Mouse (Mus musculus) liver, embryonic 14.5 days (tissue): ENCODE results near the gene Tmem132a. TPM values are rescaled to one million over a fixed set of nuclear protein-coding genes. Genes with fewer than 3 reads are reported as not detected.

ENCODE experiments used
- ATAC-seq: fragments of 200-750 bp; cut with Nextera tagmentation; 2 replicates; pipeline ENCODE4 v1.8.0; 2017; ENCODE audit warnings: moderate number of reproducible peaks, mild to moderate bottlenecking, moderate library complexity; ENCODE audit not compliant: insufficient read depth
- DNase-seq, 3 experiments: peaks; one replicate each; pipeline ENCODE4 v3.0.0-alpha.2; 2012 to 2013; ENCODE audit warnings: low read depth in 3 of 3, low spot score in 3 of 3
- H3K27ac ChIP-seq: fragments of 300-500 bp; sonication (generic); 2 replicates; pipeline ENCODE4 v1.5.1; 2014; ENCODE audit warnings: moderate library complexity, mild to moderate bottlenecking, control low read depth, inconsistent platforms
- H3K27me3 ChIP-seq: fragments of 300-500 bp; sonication (generic); 2 replicates; pipeline ENCODE4 v1.6.1; 2014; ENCODE audit warnings: mild to moderate bottlenecking, low read length, moderate library complexity; ENCODE audit not compliant: control insufficient read depth, insufficient read depth
- H3K36me3 ChIP-seq: fragments of 300-500 bp; sonication (generic); replicated peaks from 2 replicates; pipeline ENCODE4 v1.6.1; 2014; ENCODE audit warnings: low read depth; ENCODE audit not compliant: control insufficient read depth, insufficient read depth
- H3K4me1 ChIP-seq, 2 experiments: fragments of 200-500 bp in 1 of 2; fragments of 300-500 bp in 1 of 2; sonication (generic) in 1 of 2; replicated peaks; 2 replicates each; pipeline ENCODE4 v1.6.1; 2012 to 2014; ENCODE audit warnings: antibody characterized with exemption in 1 of 2, inconsistent platforms in 1 of 2, low read length in 1 of 2; ENCODE audit not compliant: control insufficient read depth in 2 of 2, insufficient read depth in 2 of 2
- H3K4me2 ChIP-seq: fragments of 300-500 bp; sonication (generic); 2 replicates; pipeline ENCODE4 v1.6.1; 2014; ENCODE audit warnings: low read depth, mild to moderate bottlenecking, control low read depth, moderate library complexity
- H3K4me3 ChIP-seq, 2 experiments: fragments of 200-500 bp in 1 of 2; fragments of 300-500 bp in 1 of 2; sonication (generic) in 1 of 2; 2 replicates each; pipeline ENCODE4 v1.5.1; 2012 to 2014; ENCODE audit warnings: low read depth in 2 of 2, low read length in 2 of 2, mild to moderate bottlenecking in 2 of 2, control low read depth in 1 of 2, inconsistent platforms in 1 of 2, moderate library complexity in 1 of 2; ENCODE audit not compliant: insufficient read depth in 1 of 2
- H3K9ac ChIP-seq: fragments of 300-500 bp; sonication (generic); replicated peaks from 2 replicates; pipeline ENCODE4 v1.6.1; 2014; ENCODE audit warnings: mild to moderate bottlenecking, control low read depth, moderate library complexity
- H3K9me3 ChIP-seq: fragments of 300-500 bp; sonication (generic); 2 replicates; pipeline ENCODE4 v1.6.1; 2016; ENCODE audit warnings: low read length, mixed read lengths; ENCODE audit not compliant: control insufficient read depth
- CTCF ChIP-seq: IDR thresholded peaks from 2 replicates; pipeline ENCODE4 v1.5.1; 2016; ENCODE audit warnings: antibody characterized with exemption, low read depth, control low read depth
- EP300 ChIP-seq: IDR thresholded peaks from 2 replicates; pipeline ENCODE4 v1.6.1; 2016; ENCODE audit warnings: antibody characterized with exemption, low read depth
- WGBS: fragments of 180-500 bp; shearing (Covaris S2); extraction: QIAGEN DNeasy Blood & Tissue Kit; methylation state at CpG from one replicate; pipeline ENCODE4 v1.1.7; 2014; ENCODE audit not compliant: insufficient replicate concordance; 5-methylcytosine and 5-hydroxymethylcytosine counted together
- polyA plus RNA-seq, 2 experiments: library from polyadenylated mRNA; depleted of rRNA in 1 of 2; stranded (reverse) in 1 of 2; unstranded in 1 of 2; fragments of >200 nt; fragmentation: Nextera tagmentation in 1 of 2; extraction: Ambion mirVana in 1 of 2; gene quantifications; 2 replicates each; pipeline versions ENCODE4 v1.2.1 to v1.2.3; 2012 to 2014

Gene Tmem132a
- polyA plus RNA-seq, 2 experiments, result 1.6 to 2.5 TPM

- H3K9ac ChIP-seq, result peak within 1 kb of the TSS; percentile 84
- ATAC-seq (peak; percentile 96), DNase-seq (peak; percentile 95 to 96 (median 96))
- peaks cover 8 to 17% of the 10 kb centered on the region in 2 experiments for H3K4me1 ChIP-seq
- H3K4me3 ChIP-seq, result peak within 1 kb of the TSS; percentile 87 to 95
- H3K27me3 ChIP-seq, result no peaks in the 10 kb centered on the region
- no peak for TF ChIP-seq EP300
- TF ChIP-seq CTCF, result 0 out of 2 replicates have a peak, but pooled peaks have one; percentile 23
- H3K4me2 ChIP-seq, result peak within 1 kb of the TSS; percentile 81
- peaks cover 13% of the 10 kb centered on the region for H3K36me3 ChIP-seq
- H3K9me3 ChIP-seq, result no peaks in the 10 kb centered on the region
- H3K27ac ChIP-seq, result peak within 1 kb of the TSS; percentile 62
- WGBS, result under 1% methylated on average over 43 of the region's 43 CpGs
Observed at GRCm38 (mm10) chr19:10895016-10895528, 25.3 kb upstream of the Tmem132a start, which contains the start of gene Prpf19. Prpf19 (plus strand) TSS chr19:10895231.

GRCm38 (mm10) chr19:10892201-10892600 lies 22.5 kb upstream of the Tmem132a start:
- 70% methylated on average over 3 of the region's 3 CpGs for WGBS

GRCm38 (mm10) chr19:10881426-10882154 lies 11.8 kb upstream of the Tmem132a start, which contains the start of gene Tmem109:
Tmem109 (minus strand) TSS chr19:10882001.
- H3K27ac ChIP-seq, result peak within 1 kb of the TSS; percentile 35
- peak within 1 kb of the TSS; percentile 94 for H3K4me2 ChIP-seq
- H3K9ac ChIP-seq, result peak within 1 kb of the TSS; percentile 73
- H3K36me3 ChIP-seq, result no peaks in the 10 kb centered on the region
- DNase-seq (peak; percentile 81 to 87 (median 82)), ATAC-seq (peak; percentile 91)
- peak within 1 kb of the TSS; percentile 63 to 69 for H3K4me3 ChIP-seq
- no peak for TF ChIP-seq EP300
- TF ChIP-seq CTCF, result peak; percentile 60
- H3K9me3 ChIP-seq, result no peaks in the 10 kb centered on the region
- under 1% methylated on average over 49 of the region's 49 CpGs for WGBS
- H3K4me1 ChIP-seq, result peaks cover 5 to 6% of the 10 kb centered on the region in 2 experiments
- H3K27me3 ChIP-seq, result no peaks in the 10 kb centered on the region

More at GRCm38 (mm10) chr19:10892201-10892600, 22.5 kb upstream of the Tmem132a start:
- no peak overlapping the region for H3K9ac ChIP-seq
- H3K4me1 ChIP-seq, result peaks cover 8 to 15% of the 10 kb centered on the region in 2 experiments
- no peak overlapping the region for H3K4me3 ChIP-seq
- no peak overlapping the region for H3K4me2 ChIP-seq
- no peak for ATAC-seq
- no peaks in the 10 kb centered on the region; the same call in 1 of the 2 replicates for H3K36me3 ChIP-seq
- no peaks in the 10 kb centered on the region for H3K27me3 ChIP-seq
- H3K9me3 ChIP-seq, result no peaks in the 10 kb centered on the region
- no peak for DNase-seq
- TF ChIP-seq CTCF, result no peak
- H3K27ac ChIP-seq, result no peak overlapping the region

- WGBS, result 6% methylated on average over 14 of the region's 14 CpGs
- no peaks in the 10 kb centered on the region for H3K36me3 ChIP-seq
- TF ChIP-seq EP300 (no peak), CTCF (no peak)
Observed at GRCm38 (mm10) chr19:10880975-10881425, 11.3 kb upstream of the Tmem132a start.

More at GRCm38 (mm10) chr19:10880975-10881425, 11.3 kb upstream of the Tmem132a start:
- H3K27ac ChIP-seq, result no peak overlapping the region
- H3K27me3 ChIP-seq, result no peaks in the 10 kb centered on the region
- DNase-seq, result no peak
- H3K9ac ChIP-seq, result peak overlapping the region; percentile 73
- H3K4me3 ChIP-seq, result peak overlapping the region; percentile 63 to 69
- peak overlapping the region; percentile 94 for H3K4me2 ChIP-seq
- H3K9me3 ChIP-seq, result no peaks in the 10 kb centered on the region
- H3K4me1 ChIP-seq, result peaks cover 5 to 6% of the 10 kb centered on the region in 2 experiments
- ATAC-seq, result no peak; the same call in 1 of the 2 replicates
